Mouse (Mus musculus) lung, embryonic 14.5 days (tissue): ENCODE measurements around the gene Apoa1. TPM values are rescaled to one million over a fixed set of nuclear protein-coding genes. Genes with fewer than 3 reads are reported as not detected.

Experiments
- ATAC-seq: fragments of 200-750 bp; cut with Nextera tagmentation; 2 replicates; pipeline ENCODE4 v1.8.0; 2017; ENCODE audit warnings: mild to moderate bottlenecking, moderate TSS enrichment, moderate library complexity; ENCODE audit not compliant: insufficient read depth
- DNase-seq: peaks from one replicate; pipeline ENCODE4 v3.0.0-alpha.2; 2015
- H3K27ac ChIP-seq: fragments of 300-500 bp; sonication (generic); 2 replicates; pipeline ENCODE4 v1.5.1; 2014; ENCODE audit warnings: low read depth, mild to moderate bottlenecking, moderate library complexity
- H3K27me3 ChIP-seq: fragments of 300-500 bp; sonication (generic); 2 replicates; pipeline ENCODE4 v1.6.1; 2014; ENCODE audit warnings: low read length, control low read depth; ENCODE audit not compliant: insufficient read depth
- H3K36me3 ChIP-seq: fragments of 300-500 bp; sonication (generic); 2 replicates; pipeline ENCODE4 v1.6.1; 2014; ENCODE audit warnings: control low read depth; ENCODE audit not compliant: insufficient read depth
- H3K4me1 ChIP-seq: fragments of 300-500 bp; sonication (generic); 2 replicates; pipeline ENCODE4 v1.6.1; 2014; ENCODE audit warnings: antibody characterized with exemption, control low read depth; ENCODE audit not compliant: insufficient read depth
- H3K4me2 ChIP-seq: fragments of 300-500 bp; sonication (generic); 2 replicates; pipeline ENCODE4 v1.6.1; 2014; ENCODE audit warnings: mild to moderate bottlenecking
- H3K4me3 ChIP-seq: fragments of 300-500 bp; sonication (generic); 2 replicates; pipeline ENCODE4 v1.5.1; 2014; ENCODE audit warnings: low read depth, low read length
- H3K9ac ChIP-seq: fragments of 300-500 bp; sonication (generic); 2 replicates; pipeline ENCODE4 v1.6.1; 2014
- H3K9me3 ChIP-seq: fragments of 300-500 bp; sonication (generic); 2 replicates; pipeline ENCODE4 v1.6.1; 2016; ENCODE audit warnings: low read depth, low read length, control low read depth
- CTCF ChIP-seq: IDR thresholded peaks from 2 replicates; pipeline ENCODE4 v1.5.1; 2016; ENCODE audit warnings: antibody characterized with exemption, low read depth
- WGBS: fragments of 180-500 bp; shearing (Covaris S2); extraction: QIAGEN DNeasy Blood & Tissue Kit; methylation state at CpG from one replicate; pipeline ENCODE4 v1.1.7; 2014; 5-methylcytosine and 5-hydroxymethylcytosine counted together
- polyA plus RNA-seq: library from polyadenylated mRNA; unstranded; fragments of >200 nt; fragmentation: Nextera tagmentation; extraction: Ambion mirVana; gene quantifications from 2 replicates; pipeline ENCODE4 v1.2.1, GENCODE M21; 2014

Apoa1 gene
- polyA plus RNA-seq, 1 experiment from 2014 or later = 2.0 TPM

- Histone ChIP-seq H3K4me1 (no peaks in the 10 kb centered on the region), H3K9me3 (no peaks in the 10 kb centered on the region), H3K4me2 (no peak overlapping the region), H3K4me3 (no peak overlapping the region), H3K9ac (no peak overlapping the region), H3K27ac (no peak overlapping the region), H3K36me3 (peaks cover 81% of the 10 kb centered on the region), H3K27me3 (no peaks in the 10 kb centered on the region)
- no peak for DNase-seq
- no peak for ATAC-seq
- 81% methylated on average over 2 of the region's 2 CpGs for WGBS
- no peak for TF ChIP-seq CTCF
These were observed 28.8 kb upstream of the Apoa1 start for GRCm38 (mm10) chr9:46199609-46200008.

GRCm38 (mm10) chr9:46206834-46207500 lies 21.4 kb upstream of the Apoa1 start:
- no peak for DNase-seq
- H3K27me3 ChIP-seq = no peaks in the 10 kb centered on the region
- H3K36me3 ChIP-seq = peaks cover 75% of the 10 kb centered on the region
- ATAC-seq = no peak
- H3K4me3 ChIP-seq = no peak overlapping the region
- H3K9me3 ChIP-seq = no peaks in the 10 kb centered on the region
- TF ChIP-seq CTCF = no peak
- WGBS = 41% methylated on average over 10 of the region's 10 CpGs
- no peaks in the 10 kb centered on the region for H3K4me1 ChIP-seq
- no peak overlapping the region for H3K27ac ChIP-seq
- no peak overlapping the region for H3K9ac ChIP-seq
- no peak overlapping the region for H3K4me2 ChIP-seq

GRCm38 (mm10) chr9:46207501-46207869 lies 20.9 kb upstream of the Apoa1 start:
- H3K27ac ChIP-seq = no peak overlapping the region
- H3K4me1 ChIP-seq = no peaks in the 10 kb centered on the region
- TF ChIP-seq CTCF = no peak
- H3K9me3 ChIP-seq = no peaks in the 10 kb centered on the region
- ATAC-seq (no peak), DNase-seq (no peak)
- H3K9ac ChIP-seq = no peak overlapping the region
- H3K27me3 ChIP-seq = no peaks in the 10 kb centered on the region
- H3K4me3 ChIP-seq = no peak overlapping the region
- H3K4me2 ChIP-seq = no peak overlapping the region
- H3K36me3 ChIP-seq = peaks cover 76% of the 10 kb centered on the region
- WGBS = 45% methylated on average over 6 of the region's 6 CpGs

GRCm38 (mm10) chr9:46208401-46208974 lies 19.9 kb upstream of the Apoa1 start:
- DNase-seq (no peak), ATAC-seq (no peak)
- Histone ChIP-seq H3K4me1 (no peaks in the 10 kb centered on the region), H3K4me2 (no peak overlapping the region), H3K4me3 (no peak overlapping the region), H3K27me3 (no peaks in the 10 kb centered on the region), H3K36me3 (peaks cover 82% of the 10 kb centered on the region), H3K9me3 (no peaks in the 10 kb centered on the region), H3K27ac (no peak overlapping the region), H3K9ac (no peak overlapping the region)
- WGBS = 79% methylated on average over 13 of the region's 13 CpGs
- no peak for TF ChIP-seq CTCF

GRCm38 (mm10) chr9:46210473-46210872 lies 17.9 kb upstream of the Apoa1 start:
- ATAC-seq = no peak
- H3K27ac ChIP-seq = no peak overlapping the region
- H3K4me2 ChIP-seq = no peak overlapping the region
- peaks cover 71% of the 10 kb centered on the region for H3K36me3 ChIP-seq
- H3K9me3 ChIP-seq = no peaks in the 10 kb centered on the region
- WGBS = 90% methylated on average over 12 of the region's 12 CpGs
- no peaks in the 10 kb centered on the region for H3K27me3 ChIP-seq
- H3K4me1 ChIP-seq = no peaks in the 10 kb centered on the region
- no peak overlapping the region for H3K9ac ChIP-seq
- TF ChIP-seq CTCF = no peak
- no peak overlapping the region for H3K4me3 ChIP-seq
- no peak for DNase-seq

- 49% methylated on average over 4 of the region's 4 CpGs for WGBS
- peaks cover 45% of the 10 kb centered on the region for H3K36me3 ChIP-seq
- no peak overlapping the region for H3K4me3 ChIP-seq
- no peak overlapping the region for H3K27ac ChIP-seq
- ATAC-seq = no peak
- H3K4me1 ChIP-seq = no peaks in the 10 kb centered on the region
- DNase-seq = no peak
- H3K9me3 ChIP-seq = no peaks in the 10 kb centered on the region
- H3K9ac ChIP-seq = no peak overlapping the region
- no peak overlapping the region for H3K4me2 ChIP-seq
- no peaks in the 10 kb centered on the region for H3K27me3 ChIP-seq
- TF ChIP-seq CTCF = no peak
These were observed 14.1 kb upstream of the Apoa1 start for GRCm38 (mm10) chr9:46214276-46214675.

GRCm38 (mm10) chr9:46214946-46215337 lies 13.4 kb upstream of the Apoa1 start:
- no peak overlapping the region for H3K4me2 ChIP-seq
- H3K9me3 ChIP-seq = no peaks in the 10 kb centered on the region
- no peak overlapping the region for H3K9ac ChIP-seq
- no peak overlapping the region for H3K4me3 ChIP-seq
- DNase-seq = no peak
- 80% methylated on average over 10 of the region's 10 CpGs for WGBS
- no peaks in the 10 kb centered on the region for H3K4me1 ChIP-seq
- no peak for TF ChIP-seq CTCF
- no peaks in the 10 kb centered on the region for H3K27me3 ChIP-seq
- no peak overlapping the region for H3K27ac ChIP-seq
- H3K36me3 ChIP-seq = peaks cover 41% of the 10 kb centered on the region
- no peak for ATAC-seq
